Mouse (Mus musculus) neural tube, embryonic 14.5 days (tissue): ENCODE data around the gene Dennd2c. TPM values are rescaled to one million over a fixed set of nuclear protein-coding genes. Genes with fewer than 3 reads are reported as not detected.
"Not testable (repeated sequence)": the region's sequence is repeated elsewhere in the genome, so short reads cannot be mapped to it uniquely, and the experiment has no call there.

ENCODE experiments used
- ATAC-seq: fragments of 200-750 bp; cut with Nextera tagmentation; 2 replicates; pipeline ENCODE4 v1.8.0; 2017; ENCODE audit warnings: low read depth, mild to moderate bottlenecking, moderate TSS enrichment, moderate library complexity
- H3K27ac ChIP-seq: fragments of 300-500 bp; sonication (generic); 2 replicates; pipeline ENCODE4 v1.5.1; 2014; ENCODE audit warnings: low read depth, mild to moderate bottlenecking, control low read depth, low read length, moderate library complexity, mixed read lengths
- H3K27me3 ChIP-seq: fragments of 300-500 bp; sonication (generic); 2 replicates; pipeline ENCODE4 v1.6.1; 2014; ENCODE audit warnings: low read length; ENCODE audit not compliant: control insufficient read depth, insufficient read depth
- H3K36me3 ChIP-seq: fragments of 300-500 bp; sonication (generic); 2 replicates; pipeline ENCODE4 v1.6.1; 2014; ENCODE audit warnings: low read length, mixed read lengths; ENCODE audit not compliant: control insufficient read depth, insufficient read depth
- H3K4me1 ChIP-seq: fragments of 300-500 bp; sonication (generic); 2 replicates; pipeline ENCODE4 v1.6.1; 2014; ENCODE audit warnings: low read length; ENCODE audit not compliant: control insufficient read depth, insufficient read depth
- H3K4me2 ChIP-seq: fragments of 300-500 bp; sonication (generic); 2 replicates; pipeline ENCODE4 v1.6.1; 2014; ENCODE audit warnings: mild to moderate bottlenecking, low read depth, low read length, control low read depth
- H3K4me3 ChIP-seq: fragments of 300-500 bp; sonication (generic); 2 replicates; pipeline ENCODE4 v1.5.1; 2014; ENCODE audit warnings: low read depth, low read length, control low read depth, mixed read lengths
- H3K9ac ChIP-seq: fragments of 300-500 bp; sonication (generic); replicated peaks from 2 replicates; pipeline ENCODE4 v1.6.1; 2014; ENCODE audit warnings: low read depth, mild to moderate bottlenecking, control low read depth, low read length, mixed read lengths
- H3K9me3 ChIP-seq: fragments of 300-500 bp; sonication (generic); 2 replicates; pipeline ENCODE4 v1.6.1; 2016; ENCODE audit warnings: low read length; ENCODE audit not compliant: control insufficient read depth
- WGBS: fragments of 180-500 bp; shearing (Covaris S2); extraction: QIAGEN DNeasy Blood & Tissue Kit; methylation state at CpG from one replicate; pipeline ENCODE4 v1.1.7; 2014; 5-methylcytosine and 5-hydroxymethylcytosine counted together
- polyA plus RNA-seq: library from polyadenylated mRNA; unstranded; fragments of >200 nt; fragmentation: Nextera tagmentation; extraction: Ambion mirVana; gene quantifications from 2 replicates; pipeline ENCODE4 v1.2.1, GENCODE M21; 2014

Dennd2c gene
- polyA plus RNA-seq, 1 experiment from 2014 or later: 1.7 TPM

DNA sequence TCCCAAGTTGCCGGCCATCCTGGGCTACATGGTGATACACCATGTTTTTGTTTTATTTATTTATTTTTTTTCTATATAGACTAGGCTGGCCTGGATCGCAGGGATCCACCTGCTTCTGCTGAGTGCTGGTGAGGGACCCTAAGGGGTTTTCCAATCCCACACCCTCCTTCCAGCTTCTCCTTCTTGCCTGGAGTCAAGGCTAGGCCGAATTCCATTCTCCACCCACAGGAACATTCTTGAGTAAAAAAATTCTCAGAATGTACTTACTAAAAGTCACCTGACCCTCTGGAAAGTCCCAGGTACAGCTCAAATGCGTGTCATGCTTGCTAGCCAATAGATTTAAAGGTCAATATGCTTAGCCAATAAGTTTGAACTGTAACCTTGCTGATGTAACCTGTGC is 89.8 kb downstream of the Dennd2c start:
- no peak for ATAC-seq
- no peaks in the 10 kb centered on the region for H3K27me3 ChIP-seq
- 88% methylated on average over 4 of the region's 4 CpGs for WGBS
- H3K4me2 ChIP-seq: no peak overlapping the region
- no peaks in the 10 kb centered on the region for H3K36me3 ChIP-seq
- no peak overlapping the region for H3K9ac ChIP-seq
- no peak overlapping the region for H3K27ac ChIP-seq
- H3K4me3 ChIP-seq: no peak overlapping the region
- no peaks in the 10 kb centered on the region for H3K4me1 ChIP-seq
- H3K9me3 ChIP-seq: no peaks in the 10 kb centered on the region

DNA sequence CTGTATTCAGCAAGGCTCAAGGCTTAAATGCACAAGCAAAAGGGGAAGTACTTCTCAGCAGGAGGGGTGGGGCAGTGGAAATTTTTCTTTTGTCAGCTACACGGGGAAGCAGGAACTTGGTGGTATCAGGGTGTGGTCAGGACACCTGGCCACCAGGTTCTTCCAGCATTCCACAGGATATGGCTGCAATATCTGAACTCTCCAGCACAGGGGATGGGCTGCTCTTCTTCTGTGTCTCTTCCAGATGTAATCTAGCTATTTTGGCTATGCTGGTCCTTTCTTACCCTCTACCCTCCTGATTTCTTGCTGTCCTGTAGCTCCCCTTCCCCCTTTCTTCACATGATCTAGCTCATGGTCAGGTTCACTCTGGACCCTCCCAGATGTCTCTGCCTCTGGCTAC is 90.8 kb downstream of the Dennd2c start:
- Histone ChIP-seq H3K4me3 (no peak overlapping the region), H3K4me2 (no peak overlapping the region), H3K36me3 (no peaks in the 10 kb centered on the region), H3K4me1 (no peaks in the 10 kb centered on the region), H3K9me3 (no peaks in the 10 kb centered on the region), H3K27ac (no peak overlapping the region), H3K27me3 (no peaks in the 10 kb centered on the region), H3K9ac (no peak overlapping the region)
- 84% methylated on average over 1 of the region's 1 CpGs for WGBS
- no peak for ATAC-seq

DNA sequence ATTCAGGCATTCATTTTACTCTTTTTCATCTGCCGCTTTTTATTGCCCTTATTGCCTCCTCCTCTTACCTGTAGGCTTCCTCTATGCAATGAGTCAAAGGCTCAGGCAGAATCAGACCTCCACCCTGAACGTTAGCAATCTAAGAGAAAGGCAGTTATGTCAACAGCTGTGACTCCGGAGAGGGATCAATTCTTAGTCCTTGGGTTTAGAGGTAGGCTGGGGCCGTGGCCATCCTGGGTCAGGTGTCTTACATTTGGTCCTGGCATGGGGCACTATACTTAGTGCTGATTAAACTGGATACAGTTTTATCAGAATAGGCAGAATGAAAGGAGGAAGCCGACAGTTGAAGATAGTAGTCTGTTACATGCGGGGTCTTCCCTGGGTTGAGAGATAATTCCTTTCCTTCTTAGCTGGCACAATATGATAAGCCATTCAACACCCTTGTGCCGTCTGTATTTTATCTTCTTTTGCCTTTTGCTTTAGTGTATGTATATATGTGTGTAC is 94.0 kb downstream of the Dennd2c start:
- Histone ChIP-seq H3K9me3 (no peaks in the 10 kb centered on the region), H3K4me2 (no peak overlapping the region), H3K27ac (no peak overlapping the region), H3K4me3 (no peak overlapping the region), H3K36me3 (no peaks in the 10 kb centered on the region), H3K9ac (no peak overlapping the region), H3K27me3 (no peaks in the 10 kb centered on the region), H3K4me1 (no peaks in the 10 kb centered on the region)
- 80% methylated on average over 7 of the region's 7 CpGs for WGBS
- no peak for ATAC-seq

DNA sequence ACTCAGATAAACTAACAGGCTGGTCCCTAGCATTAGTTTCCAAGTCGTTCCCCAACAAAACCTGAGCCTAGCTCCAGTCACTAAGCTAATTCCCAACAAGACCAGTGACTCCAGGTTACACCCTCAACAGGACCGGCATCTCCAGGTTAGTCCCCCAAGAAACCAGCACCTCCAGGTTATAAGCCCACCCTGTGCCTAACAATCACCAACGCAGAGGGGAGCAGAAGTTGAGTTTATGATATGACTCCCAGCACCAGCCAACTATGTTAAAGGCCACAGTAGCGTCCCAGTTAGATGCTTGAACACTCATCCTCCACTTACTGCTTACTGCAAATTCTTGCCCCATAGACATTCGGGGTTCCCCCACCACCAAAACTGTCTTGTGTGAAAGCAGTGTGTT is 97.0 kb downstream of the Dennd2c start:
- WGBS: 86% methylated on average over 5 of the region's 5 CpGs
- ATAC-seq: no peak
- Histone ChIP-seq H3K9ac (no peak overlapping the region), H3K27ac (no peak overlapping the region), H3K4me1 (no peaks in the 10 kb centered on the region), H3K9me3 (no peaks in the 10 kb centered on the region), H3K4me3 (no peak overlapping the region), H3K27me3 (no peaks in the 10 kb centered on the region), H3K36me3 (no peaks in the 10 kb centered on the region), H3K4me2 (no peak overlapping the region)

DNA sequence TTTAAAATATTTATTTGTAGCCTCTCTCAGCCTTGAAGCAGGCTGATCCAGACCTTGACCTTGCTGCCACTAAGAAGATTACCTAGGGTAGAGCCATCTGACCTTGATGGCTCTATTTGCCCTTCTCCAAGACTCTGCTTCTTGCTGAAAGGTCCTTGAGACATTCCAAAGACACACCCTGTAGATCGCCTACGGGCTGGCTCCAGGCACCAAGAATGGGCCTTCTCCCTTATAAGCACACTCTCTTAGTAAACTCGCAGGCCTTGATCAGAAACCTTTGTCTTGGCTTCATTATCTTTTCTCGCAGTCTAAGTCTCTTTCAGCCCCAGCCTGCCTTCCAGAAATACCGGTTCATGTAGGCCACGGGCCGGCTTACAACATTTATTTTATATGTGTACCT is 98.7 kb downstream of the Dennd2c start:
- ATAC-seq, H3K27me3 ChIP-seq, H3K9ac ChIP-seq, H3K36me3 ChIP-seq, H3K4me1 ChIP-seq, H3K4me2 ChIP-seq, H3K9me3 ChIP-seq, H3K4me3 ChIP-seq, H3K27ac ChIP-seq: not testable (repeated sequence)
- WGBS: 96% methylated on average over 7 of the region's 7 CpGs

DNA sequence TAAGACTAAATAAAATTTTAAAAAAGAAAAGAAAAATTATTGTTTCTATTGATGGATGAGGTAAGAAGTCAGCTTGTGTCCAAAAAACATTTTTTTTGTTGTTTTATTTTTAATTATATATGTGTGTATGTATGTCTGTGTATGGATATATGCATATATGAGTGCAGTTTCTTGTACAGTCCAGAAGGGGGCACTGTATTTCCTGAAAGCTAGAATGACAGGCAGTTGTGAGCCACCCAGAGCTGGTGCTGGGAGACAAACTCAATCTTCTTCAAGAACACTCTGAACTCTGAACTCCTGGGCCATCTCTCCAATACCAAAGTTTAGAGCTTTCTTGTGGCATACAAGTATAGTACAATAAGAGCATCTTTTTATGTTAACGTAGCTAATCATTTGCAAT is 101.2 kb downstream of the Dennd2c start:
- ATAC-seq: no peak
- no peaks in the 10 kb centered on the region for H3K27me3 ChIP-seq
- H3K9me3 ChIP-seq: no peaks in the 10 kb centered on the region
- H3K4me1 ChIP-seq: no peaks in the 10 kb centered on the region
- H3K4me2 ChIP-seq: no peak overlapping the region
- H3K27ac ChIP-seq: no peak overlapping the region
- H3K9ac ChIP-seq: no peak overlapping the region
- H3K36me3 ChIP-seq: no peaks in the 10 kb centered on the region
- no peak overlapping the region for H3K4me3 ChIP-seq
- 97% methylated on average over 1 of the region's 1 CpGs for WGBS

DNA sequence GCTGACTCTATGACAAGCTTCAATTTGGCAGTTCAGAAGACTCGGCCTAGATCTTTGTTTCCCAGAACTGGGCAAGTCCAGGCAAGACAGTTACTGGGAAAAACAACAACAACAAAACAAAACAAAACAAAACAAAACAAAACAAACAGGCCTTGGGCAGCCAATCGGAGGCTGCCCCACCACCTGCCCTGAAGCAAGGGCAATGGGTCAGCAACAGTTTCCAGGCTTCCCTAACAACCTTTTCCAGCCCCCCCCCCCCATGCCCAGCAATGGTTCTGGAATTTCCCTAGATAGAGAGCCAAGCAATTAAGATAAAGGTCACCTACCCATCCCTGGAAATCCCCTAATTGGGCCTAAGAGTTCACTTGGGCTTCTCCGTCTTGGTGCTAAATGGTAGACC is 102.0 kb downstream of the Dennd2c start:
- Histone ChIP-seq H3K27me3 (no peaks in the 10 kb centered on the region), H3K4me3 (no peak overlapping the region), H3K9ac (no peak overlapping the region), H3K4me1 (no peaks in the 10 kb centered on the region), H3K27ac (no peak overlapping the region), H3K4me2 (no peak overlapping the region), H3K9me3 (no peaks in the 10 kb centered on the region), H3K36me3 (no peaks in the 10 kb centered on the region)
- 93% methylated on average over 3 of the region's 3 CpGs for WGBS
- no peak for ATAC-seq

DNA sequence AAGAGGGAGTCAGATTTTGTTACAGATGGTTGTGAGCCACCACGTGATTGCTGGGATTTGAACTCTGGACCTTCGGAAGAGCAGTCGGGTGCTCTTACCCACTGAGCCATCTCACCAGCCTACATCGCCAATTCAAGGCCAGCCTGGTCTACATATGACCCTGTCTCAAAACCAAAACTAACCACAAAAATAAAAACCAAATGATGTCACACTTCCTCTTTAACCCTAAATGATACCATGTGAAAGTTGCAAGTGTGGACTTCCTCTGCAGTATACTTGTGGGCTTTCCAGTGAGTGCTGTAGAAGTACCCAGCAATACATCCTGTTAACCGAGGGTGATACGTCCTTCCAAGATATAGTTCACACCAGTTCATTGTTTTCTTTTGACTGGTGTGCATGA is 104.0 kb downstream of the Dennd2c start:
- Histone ChIP-seq H3K4me3 (no peak overlapping the region), H3K27ac (no peak overlapping the region), H3K27me3 (no peaks in the 10 kb centered on the region), H3K9me3 (no peaks in the 10 kb centered on the region), H3K9ac (no peak overlapping the region), H3K36me3 (no peaks in the 10 kb centered on the region), H3K4me1 (no peaks in the 10 kb centered on the region), H3K4me2 (no peak overlapping the region)
- no peak for ATAC-seq
- 93% methylated on average over 6 of the region's 6 CpGs for WGBS

DNA sequence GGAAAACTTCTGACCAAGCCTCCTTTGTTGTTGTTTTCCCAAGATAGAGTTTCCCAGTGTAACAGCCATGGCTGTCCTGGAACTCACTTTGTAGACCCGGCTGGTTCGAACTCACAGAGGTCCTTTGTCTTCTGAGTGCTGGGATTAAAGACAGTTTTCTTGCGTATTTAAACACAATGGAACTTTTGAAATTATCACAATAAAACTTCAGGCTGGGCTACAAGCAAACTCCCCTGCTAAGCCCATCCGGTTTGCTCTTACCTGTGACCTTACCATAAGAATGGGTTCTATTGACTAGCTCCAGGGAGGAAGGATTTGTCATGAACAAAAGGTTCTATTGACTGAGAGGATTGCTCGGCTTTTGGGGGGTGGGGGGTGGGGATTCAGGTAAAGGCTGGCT is 105.3 kb downstream of the Dennd2c start:
- Histone ChIP-seq H3K9me3 (no peaks in the 10 kb centered on the region), H3K4me1 (no peaks in the 10 kb centered on the region), H3K4me2 (no peak overlapping the region), H3K27me3 (no peaks in the 10 kb centered on the region), H3K36me3 (no peaks in the 10 kb centered on the region), H3K27ac (no peak overlapping the region), H3K4me3 (no peak overlapping the region), H3K9ac (no peak overlapping the region)
- 44% methylated on average over 5 of the region's 5 CpGs for WGBS
- no peak for ATAC-seq

DNA sequence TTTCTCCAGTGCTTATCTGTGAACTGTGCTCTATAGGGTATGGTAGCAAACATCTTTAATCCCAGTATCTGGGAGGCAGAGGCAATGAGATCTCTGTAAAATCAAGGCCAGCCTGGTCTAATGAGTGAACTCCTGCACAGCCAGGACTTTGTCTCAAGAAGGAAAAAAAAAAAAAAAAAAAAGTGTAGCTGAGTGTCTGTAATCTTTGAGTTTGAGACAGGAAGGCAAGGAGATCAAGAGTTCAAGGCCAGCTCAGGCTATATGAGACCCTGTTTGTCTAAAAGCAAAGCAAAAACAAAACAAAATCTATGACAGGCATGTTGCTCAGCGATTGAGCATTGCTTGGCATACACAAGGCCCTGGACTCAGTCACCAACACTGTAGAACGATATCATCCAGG is 105.8 kb downstream of the Dennd2c start:
- H3K27me3 ChIP-seq: no peaks in the 10 kb centered on the region
- H3K36me3 ChIP-seq: no peaks in the 10 kb centered on the region
- no peak overlapping the region for H3K4me2 ChIP-seq
- 81% methylated on average over 2 of the region's 2 CpGs for WGBS
- H3K4me3 ChIP-seq: no peak overlapping the region
- no peak overlapping the region for H3K9ac ChIP-seq
- no peaks in the 10 kb centered on the region for H3K4me1 ChIP-seq
- no peak overlapping the region for H3K27ac ChIP-seq
- ATAC-seq: no peak
- H3K9me3 ChIP-seq: no peaks in the 10 kb centered on the region
